Mouse (Mus musculus): ENCODE results near the gene Frmd4a. TPM values are rescaled to one million over a fixed set of nuclear protein-coding genes. Genes with fewer than 3 reads are reported as not detected.
A peak's percentile ranks its signal among the peaks of the same experiment; 100 is the strongest.

Gene Frmd4a
- polyA plus RNA-seq, 2 experiments = 39.6 to 47.0 TPM

GRCm38 (mm10) chr2:4301692-4302091 lies 284.2 kb downstream of the Frmd4a start:
- Histone ChIP-seq H3K27me3 (ENCODE audit: control insufficient read depth, insufficient read depth, low read length) (no peaks in the 10 kb centered on the region), H3K9ac (ENCODE audit: low read depth, low read length, severe bottlenecking) (peak overlapping the region; percentile 63), H3K4me2 (replicated peaks; ENCODE audit: low read depth, low read length, severe bottlenecking) (peak overlapping the region; percentile 71), H3K36me3 (ENCODE audit: control insufficient read depth, insufficient read depth, low read length) (no peaks in the 10 kb centered on the region), H3K9me3 (ENCODE audit: control insufficient read depth, low read length) (no peaks in the 10 kb centered on the region), H3K4me1 (ENCODE audit: control insufficient read depth, insufficient read depth, low read length) (peaks cover 48% of the 10 kb centered on the region), H3K27ac (replicated peaks; ENCODE audit: low read depth, low read length) (peak overlapping the region; percentile 94), H3K4me3 (replicated peaks; ENCODE audit: low read length) (peak overlapping the region; percentile 51)
- ATAC-seq (ENCODE audit: low FRiP score, low read depth) = no peak
- DNase-seq (ENCODE audit: low spot score) = peak; percentile 61
- 15% methylated on average over 7 of the region's 7 CpGs for WGBS
- no peak for TF ChIP-seq POLR2A (IDR thresholded peaks at IDR 0.05; ENCODE audit: borderline replicate concordance, extremely low read depth, insufficient read depth, insufficient read length)

GRCm38 (mm10) chr2:4302119-4302518 lies 284.6 kb downstream of the Frmd4a start:
- no peaks in the 10 kb centered on the region for H3K36me3 ChIP-seq (ENCODE audit: control insufficient read depth, insufficient read depth, low read length)
- peak overlapping the region; percentile 63 for H3K9ac ChIP-seq (ENCODE audit: low read depth, low read length, severe bottlenecking)
- peak overlapping the region; percentile 94; the same call in 1 of the 2 replicates for H3K27ac ChIP-seq (replicated peaks; ENCODE audit: low read depth, low read length)
- no peak for TF ChIP-seq POLR2A (IDR thresholded peaks at IDR 0.05; ENCODE audit: borderline replicate concordance, extremely low read depth, insufficient read depth, insufficient read length)
- no peaks in the 10 kb centered on the region for H3K9me3 ChIP-seq (ENCODE audit: control insufficient read depth, low read length)
- H3K4me2 ChIP-seq (replicated peaks; ENCODE audit: low read depth, low read length, severe bottlenecking) = peak overlapping the region; percentile 71
- peaks cover 46% of the 10 kb centered on the region for H3K4me1 ChIP-seq (ENCODE audit: control insufficient read depth, insufficient read depth, low read length)
- H3K27me3 ChIP-seq (ENCODE audit: control insufficient read depth, insufficient read depth, low read length) = no peaks in the 10 kb centered on the region
- WGBS = 71% methylated on average over 3 of the region's 3 CpGs
- DNase-seq (ENCODE audit: low spot score) = no peak
- ATAC-seq (ENCODE audit: low FRiP score, low read depth) = no peak
- H3K4me3 ChIP-seq (replicated peaks; ENCODE audit: low read length) = peak overlapping the region; percentile 51

- Histone ChIP-seq H3K4me1 (ENCODE audit: control insufficient read depth, insufficient read depth, low read length) (peaks cover 22% of the 10 kb centered on the region), H3K4me3 (replicated peaks; ENCODE audit: low read length) (no peak overlapping the region), H3K27me3 (ENCODE audit: control insufficient read depth, insufficient read depth, low read length) (no peaks in the 10 kb centered on the region), H3K9ac (ENCODE audit: low read depth, low read length, severe bottlenecking) (no peak overlapping the region), H3K9me3 (ENCODE audit: control insufficient read depth, low read length) (no peaks in the 10 kb centered on the region), H3K36me3 (ENCODE audit: control insufficient read depth, insufficient read depth, low read length) (peaks cover 6% of the 10 kb centered on the region), H3K4me2 (replicated peaks; ENCODE audit: low read depth, low read length, severe bottlenecking) (no peak overlapping the region), H3K27ac (replicated peaks; ENCODE audit: low read depth, low read length) (no peak overlapping the region)
- WGBS = 77% methylated on average over 6 of the region's 6 CpGs
- TF ChIP-seq POLR2A (IDR thresholded peaks at IDR 0.05; ENCODE audit: borderline replicate concordance, extremely low read depth, insufficient read depth, insufficient read length) = no peak
- ATAC-seq (ENCODE audit: low FRiP score, low read depth) (no peak), DNase-seq (ENCODE audit: low spot score) (no peak)
These were observed 289.6 kb downstream of the Frmd4a start for GRCm38 (mm10) chr2:4307076-4307475.

GRCm38 (mm10) chr2:4314545-4314944 lies 297.0 kb downstream of the Frmd4a start:
- TF ChIP-seq POLR2A (IDR thresholded peaks at IDR 0.05; ENCODE audit: borderline replicate concordance, extremely low read depth, insufficient read depth, insufficient read length) = no peak
- Histone ChIP-seq H3K4me1 (ENCODE audit: control insufficient read depth, insufficient read depth, low read length) (peaks cover 24% of the 10 kb centered on the region), H3K27ac (replicated peaks; ENCODE audit: low read depth, low read length) (no peak overlapping the region), H3K9me3 (ENCODE audit: control insufficient read depth, low read length) (no peaks in the 10 kb centered on the region), H3K4me3 (replicated peaks; ENCODE audit: low read length) (no peak overlapping the region), H3K4me2 (replicated peaks; ENCODE audit: low read depth, low read length, severe bottlenecking) (no peak overlapping the region), H3K27me3 (ENCODE audit: control insufficient read depth, insufficient read depth, low read length) (no peaks in the 10 kb centered on the region), H3K36me3 (ENCODE audit: control insufficient read depth, insufficient read depth, low read length) (peaks cover 10% of the 10 kb centered on the region), H3K9ac (ENCODE audit: low read depth, low read length, severe bottlenecking) (no peak overlapping the region)
- DNase-seq (ENCODE audit: low spot score) (no peak), ATAC-seq (ENCODE audit: low FRiP score, low read depth) (no peak)
- 80% methylated on average over 5 of the region's 5 CpGs for WGBS

GRCm38 (mm10) chr2:4316589-4316988 lies 299.1 kb downstream of the Frmd4a start:
- Histone ChIP-seq H3K36me3 (ENCODE audit: control insufficient read depth, insufficient read depth, low read length) (0 out of 2 replicates have a peak, but pooled peaks cover 9% of the 10 kb centered on the region), H3K9me3 (ENCODE audit: control insufficient read depth, low read length) (no peaks in the 10 kb centered on the region), H3K27me3 (ENCODE audit: control insufficient read depth, insufficient read depth, low read length) (no peaks in the 10 kb centered on the region), H3K4me1 (ENCODE audit: control insufficient read depth, insufficient read depth, low read length) (peaks cover 20% of the 10 kb centered on the region), H3K4me2 (replicated peaks; ENCODE audit: low read depth, low read length, severe bottlenecking) (no peak overlapping the region), H3K4me3 (replicated peaks; ENCODE audit: low read length) (no peak overlapping the region), H3K27ac (replicated peaks; ENCODE audit: low read depth, low read length) (no peak overlapping the region), H3K9ac (ENCODE audit: low read depth, low read length, severe bottlenecking) (no peak overlapping the region)
- no peak for ATAC-seq (ENCODE audit: low FRiP score, low read depth)
- WGBS = 54% methylated on average over 2 of the region's 2 CpGs
- no peak for TF ChIP-seq POLR2A (IDR thresholded peaks at IDR 0.05; ENCODE audit: borderline replicate concordance, extremely low read depth, insufficient read depth, insufficient read length)
- DNase-seq (ENCODE audit: low spot score) = peak; percentile 59

- Histone ChIP-seq H3K9me3 (ENCODE audit: control insufficient read depth, low read length) (no peaks in the 10 kb centered on the region), H3K27me3 (ENCODE audit: control insufficient read depth, insufficient read depth, low read length) (no peaks in the 10 kb centered on the region), H3K4me3 (replicated peaks; ENCODE audit: low read length) (no peak overlapping the region), H3K4me1 (ENCODE audit: control insufficient read depth, insufficient read depth, low read length) (peaks cover 11% of the 10 kb centered on the region), H3K9ac (ENCODE audit: low read depth, low read length, severe bottlenecking) (no peak overlapping the region), H3K36me3 (ENCODE audit: control insufficient read depth, insufficient read depth, low read length) (0 out of 2 replicates have a peak, but pooled peaks cover 5% of the 10 kb centered on the region), H3K4me2 (replicated peaks; ENCODE audit: low read depth, low read length, severe bottlenecking) (no peak overlapping the region), H3K27ac (replicated peaks; ENCODE audit: low read depth, low read length) (no peak overlapping the region)
- DNase-seq (ENCODE audit: low spot score) (no peak), ATAC-seq (ENCODE audit: low FRiP score, low read depth) (no peak)
- TF ChIP-seq POLR2A (IDR thresholded peaks at IDR 0.05; ENCODE audit: borderline replicate concordance, extremely low read depth, insufficient read depth, insufficient read length) = no peak
- 75% methylated on average over 4 of the region's 4 CpGs for WGBS
These were observed 300.6 kb downstream of the Frmd4a start for GRCm38 (mm10) chr2:4318134-4318533.
